Mouse (Mus musculus): ENCODE results near the gene Ndufaf8.
A peak's percentile ranks its signal among the peaks of the same experiment; 100 is the strongest.

The Ndufaf8 gene

DNA sequence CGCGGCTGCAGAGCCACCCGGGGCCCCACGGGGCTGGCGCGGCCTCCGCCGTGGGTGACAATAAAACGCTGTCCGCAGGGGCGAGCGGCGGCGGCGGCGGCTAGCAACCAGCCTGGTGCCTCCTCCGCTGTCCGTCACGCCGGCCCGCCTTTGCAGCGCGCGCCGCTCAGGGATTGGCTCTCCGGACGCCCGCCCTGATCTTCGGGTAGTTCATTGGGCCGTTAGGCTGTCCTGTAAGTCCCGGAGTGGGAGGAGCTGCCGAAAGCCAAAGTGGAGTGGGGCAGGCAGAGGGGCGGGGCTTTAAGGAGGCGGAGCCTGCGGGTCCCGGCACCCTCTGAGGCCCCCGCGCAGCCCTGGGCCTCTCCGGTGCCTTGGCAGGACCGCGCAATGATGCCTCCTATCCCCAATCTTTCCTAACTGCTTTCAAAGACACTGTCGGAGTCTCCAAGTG is 12.0 kb upstream of the Ndufaf8 start, which contains the start of gene Cep131:
Cep131 (minus strand) TSS at position 126 of the 451 bp plus-strand sequence.
- peak; percentile 98 for DNase-seq (ENCODE audit: low read depth)

DNA sequence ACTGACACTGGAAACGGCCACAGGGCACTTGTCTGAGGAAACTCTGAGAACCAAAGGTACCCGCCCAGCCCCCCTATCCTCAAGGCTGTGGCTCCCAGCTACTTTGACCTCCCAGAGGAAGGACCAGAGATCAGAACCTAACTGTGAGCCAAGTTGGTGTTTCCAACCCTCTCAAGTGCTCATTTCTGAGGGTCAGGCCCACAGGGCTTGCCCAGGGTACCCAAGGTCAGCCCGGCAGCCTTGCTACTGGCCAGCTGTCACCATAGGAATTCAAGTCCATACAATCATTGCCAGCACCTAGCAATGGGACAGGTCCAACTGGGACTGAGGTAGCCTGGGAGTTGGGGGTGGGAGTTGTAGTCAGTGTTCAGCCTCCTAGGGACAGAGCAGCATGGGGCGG is 8.1 kb upstream of the Ndufaf8 start:
- no peak for DNase-seq (ENCODE audit: low read depth)

DNA sequence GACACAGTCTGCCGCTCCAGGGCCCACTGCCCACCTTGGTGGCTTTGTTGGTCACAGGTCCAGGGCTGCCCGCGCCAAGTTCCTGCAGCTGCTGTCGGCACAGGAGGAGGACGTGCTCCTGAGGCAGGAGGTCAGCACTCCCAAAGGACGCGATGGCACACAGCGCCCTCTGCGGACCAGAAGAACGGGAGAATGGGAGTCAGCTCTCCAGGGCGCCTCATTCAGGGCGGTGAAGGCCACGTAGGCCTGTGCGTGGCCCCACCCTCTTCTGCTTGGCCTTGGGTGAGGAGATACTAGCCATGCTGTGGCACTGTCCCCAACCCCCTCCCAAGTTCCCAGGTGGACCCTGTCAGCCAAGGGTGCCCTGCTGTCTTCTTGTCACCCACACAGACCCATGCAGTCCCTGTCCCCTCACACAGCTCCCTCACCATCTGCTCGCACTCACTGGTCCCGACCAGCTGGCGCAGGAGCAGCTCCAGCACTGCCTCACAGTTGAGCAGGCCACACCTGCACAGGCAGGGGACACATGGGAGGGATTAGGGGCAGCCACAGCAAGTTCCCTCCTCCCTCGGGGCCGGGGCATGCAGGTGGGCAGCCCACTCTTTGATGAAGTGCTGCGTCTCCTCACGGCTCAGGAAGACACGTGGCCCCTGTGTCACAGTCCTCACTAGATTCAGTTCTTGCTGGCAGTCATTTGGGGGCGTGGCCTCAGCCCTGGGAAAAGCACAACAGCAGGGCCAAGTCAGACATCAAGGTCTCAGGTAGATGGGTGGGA is 5.7 kb upstream of the Ndufaf8 start:
- DNase-seq (ENCODE audit: low read depth), result no peak

DNA sequence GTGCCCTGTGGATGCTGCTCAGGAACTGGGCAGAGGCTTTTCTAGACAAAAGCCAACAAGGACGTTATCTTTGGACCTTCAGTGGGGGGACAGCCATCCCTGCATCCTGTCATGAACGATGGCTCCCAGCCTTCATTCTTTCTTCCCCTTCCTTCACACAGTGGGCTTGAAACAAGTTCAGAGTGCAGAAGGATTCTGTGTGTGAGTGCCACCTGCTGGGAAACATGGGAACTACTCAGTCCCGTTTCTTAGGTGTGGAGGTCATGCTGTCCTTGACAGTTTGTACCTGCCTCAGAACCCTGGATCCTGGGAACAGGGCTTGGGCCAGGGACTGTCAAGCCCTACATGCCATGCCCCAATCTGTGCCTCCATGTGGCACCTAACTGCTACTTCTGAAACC is 2.3 kb downstream of the Ndufaf8 start:
- DNase-seq (ENCODE audit: low read depth), result peak; percentile 87

DNA sequence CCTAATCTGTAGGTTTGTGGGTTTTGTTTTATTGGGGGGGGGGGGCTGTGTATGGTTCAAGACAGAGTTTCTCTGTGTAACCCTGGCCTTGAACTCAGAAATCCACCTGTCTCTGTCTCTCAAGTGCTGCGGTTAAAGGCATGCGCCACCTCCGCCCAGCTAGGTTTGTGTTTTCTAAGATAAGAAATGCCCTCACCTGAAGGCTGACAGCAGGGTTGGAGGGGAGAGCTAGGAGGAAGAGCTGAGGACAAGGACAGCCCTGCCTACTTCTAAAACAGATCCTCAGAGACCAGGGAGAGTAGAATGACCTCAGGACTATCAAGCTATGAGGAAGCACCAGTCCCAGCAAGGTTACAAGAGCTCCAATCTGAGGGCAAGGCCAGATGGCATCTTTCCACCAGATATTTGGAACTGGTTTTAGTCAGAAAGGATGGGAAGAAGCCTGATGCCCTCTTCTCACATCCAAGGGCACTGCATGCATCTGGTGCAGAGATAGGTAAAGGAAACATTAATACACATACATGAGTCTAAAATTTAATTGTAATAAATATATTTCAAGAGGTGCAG is 4.8 kb downstream of the Ndufaf8 start:
- no peak for DNase-seq (ENCODE audit: low read depth)

DNA sequence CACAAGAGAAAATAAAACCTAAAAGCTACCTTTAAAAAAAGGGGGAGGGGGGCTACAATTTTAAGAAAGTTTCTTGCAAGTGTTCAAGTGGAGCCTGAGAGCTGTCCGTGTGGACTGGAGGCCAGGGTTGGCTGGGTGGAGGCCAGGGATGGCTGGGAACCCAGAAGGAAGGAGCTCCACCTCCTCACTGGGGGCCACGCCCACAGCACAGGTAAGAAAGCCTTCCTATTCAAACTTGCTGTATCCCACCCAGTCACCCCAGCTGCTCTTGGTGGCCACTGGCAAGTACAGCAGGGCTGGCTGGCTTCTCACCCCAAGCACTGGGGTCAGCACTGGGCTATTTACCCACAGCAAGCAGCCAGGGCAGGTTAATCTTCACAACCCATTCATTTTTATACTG is 8.3 kb downstream of the Ndufaf8 start:
- no peak for DNase-seq (ENCODE audit: low read depth)

DNA sequence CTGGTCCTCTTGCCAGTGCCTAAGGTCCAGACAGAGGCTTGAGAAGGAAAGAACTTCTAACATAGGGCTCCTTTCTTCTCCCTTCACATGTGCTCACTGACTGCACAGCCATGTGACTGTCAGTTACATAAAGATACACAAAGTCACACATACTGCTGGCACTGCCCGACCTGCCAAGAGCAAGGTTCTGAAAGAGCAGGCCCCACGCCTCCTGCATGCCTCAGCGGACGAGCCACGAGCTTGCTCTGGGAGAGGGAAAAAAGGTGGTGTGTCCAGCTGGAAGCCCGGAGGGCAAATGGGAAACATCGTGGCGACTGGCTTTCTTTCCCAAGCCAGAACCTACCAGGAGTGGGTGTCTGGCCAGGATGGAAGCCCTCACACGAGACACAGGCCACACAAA is 9.1 kb downstream of the Ndufaf8 start:
- no peak for DNase-seq (ENCODE audit: low read depth)

DNA sequence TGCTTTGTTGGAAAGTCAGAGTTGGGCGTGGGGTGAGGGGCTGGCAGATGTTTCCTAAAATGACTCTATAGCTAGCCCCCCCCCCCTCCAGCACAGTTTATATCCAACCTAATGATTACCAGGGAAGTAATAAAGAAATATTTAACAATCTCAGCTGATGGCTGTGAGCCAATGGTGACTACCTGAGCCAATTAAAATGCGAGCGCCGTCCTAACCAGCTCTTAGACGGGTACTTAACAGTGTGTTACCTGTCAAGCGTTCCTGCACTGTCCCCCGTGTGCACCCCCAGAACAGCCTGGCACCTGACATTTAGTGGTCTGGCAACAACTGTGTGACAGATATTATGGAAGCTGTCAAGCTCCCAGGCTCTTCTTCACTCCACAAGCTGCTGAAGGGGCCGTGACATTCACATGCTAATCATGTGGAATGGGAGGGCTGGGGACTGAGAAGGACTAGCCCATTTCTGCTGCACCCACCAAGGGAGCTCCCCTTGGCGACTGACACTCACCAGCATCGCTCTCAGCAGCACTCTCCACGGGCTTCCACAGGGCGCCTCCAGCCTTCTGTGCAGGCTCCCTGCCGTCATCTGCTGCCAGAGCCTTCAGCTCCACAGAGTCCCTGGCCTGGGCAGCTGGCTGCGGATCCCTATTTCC is 11.0 kb downstream of the Ndufaf8 start:
- DNase-seq (ENCODE audit: low read depth), result no peak

DNA sequence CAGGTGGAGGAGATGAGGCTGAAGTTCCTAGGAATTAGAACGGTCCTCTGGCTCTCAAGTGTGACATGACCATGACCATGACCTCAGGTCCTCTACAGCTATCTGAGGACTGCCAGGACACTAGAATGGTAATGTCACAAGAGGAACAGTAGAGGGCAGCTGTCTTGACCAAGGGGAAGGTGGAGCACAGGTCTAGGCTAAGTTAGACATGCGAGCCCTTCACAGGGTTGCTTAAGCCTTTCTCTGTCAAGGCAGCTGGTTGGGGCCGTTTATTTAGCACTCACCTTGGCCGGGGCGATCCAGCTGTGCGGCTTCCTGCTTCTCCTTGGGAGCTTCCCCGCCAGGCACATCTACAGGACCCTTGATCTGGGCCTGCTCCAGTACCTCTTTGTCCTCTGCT is 11.8 kb downstream of the Ndufaf8 start:
- DNase-seq (ENCODE audit: low read depth), result peak; percentile 17

DNA sequence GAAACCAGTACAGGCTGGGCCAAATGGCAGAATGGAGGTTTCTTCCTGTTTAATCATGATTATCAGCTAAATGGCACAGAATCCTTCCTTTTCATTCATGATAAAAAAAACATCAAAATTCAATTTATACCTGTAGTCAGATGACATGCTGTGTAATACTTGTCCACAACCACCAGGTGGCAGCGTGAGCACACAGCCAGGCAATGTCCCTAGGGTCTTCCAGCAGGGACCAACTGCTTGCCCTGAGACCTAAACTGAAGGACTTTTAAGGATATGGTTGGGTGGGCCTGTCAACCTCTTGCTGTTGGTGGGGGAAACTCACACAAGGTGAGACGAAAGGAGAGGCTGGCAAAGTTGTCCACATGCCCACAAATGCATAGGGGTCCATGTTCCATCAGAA is 12.3 kb downstream of the Ndufaf8 start:
- peak; percentile 78 for DNase-seq (ENCODE audit: low read depth)

DNA sequence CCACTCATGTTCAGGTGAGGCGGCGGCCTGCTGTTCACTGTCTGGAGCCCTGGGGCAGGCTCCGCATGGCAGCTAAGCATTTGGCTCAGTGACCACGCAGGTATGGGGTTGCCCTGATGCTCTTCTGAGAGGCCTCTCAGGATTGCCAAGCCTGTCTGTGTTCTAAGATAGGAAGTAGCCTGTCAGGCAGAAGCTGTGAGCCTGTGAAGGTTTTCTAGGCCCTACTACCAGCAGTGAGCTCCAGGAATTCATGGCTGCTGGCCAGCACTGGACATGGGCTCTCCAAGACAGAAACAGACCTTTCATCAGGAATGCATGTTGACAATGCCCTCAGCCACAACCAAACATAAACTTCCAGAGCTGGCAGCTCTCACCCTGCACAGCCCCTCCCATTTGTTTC is 13.4 kb downstream of the Ndufaf8 start:
- no peak for DNase-seq (ENCODE audit: low read depth)

DNA sequence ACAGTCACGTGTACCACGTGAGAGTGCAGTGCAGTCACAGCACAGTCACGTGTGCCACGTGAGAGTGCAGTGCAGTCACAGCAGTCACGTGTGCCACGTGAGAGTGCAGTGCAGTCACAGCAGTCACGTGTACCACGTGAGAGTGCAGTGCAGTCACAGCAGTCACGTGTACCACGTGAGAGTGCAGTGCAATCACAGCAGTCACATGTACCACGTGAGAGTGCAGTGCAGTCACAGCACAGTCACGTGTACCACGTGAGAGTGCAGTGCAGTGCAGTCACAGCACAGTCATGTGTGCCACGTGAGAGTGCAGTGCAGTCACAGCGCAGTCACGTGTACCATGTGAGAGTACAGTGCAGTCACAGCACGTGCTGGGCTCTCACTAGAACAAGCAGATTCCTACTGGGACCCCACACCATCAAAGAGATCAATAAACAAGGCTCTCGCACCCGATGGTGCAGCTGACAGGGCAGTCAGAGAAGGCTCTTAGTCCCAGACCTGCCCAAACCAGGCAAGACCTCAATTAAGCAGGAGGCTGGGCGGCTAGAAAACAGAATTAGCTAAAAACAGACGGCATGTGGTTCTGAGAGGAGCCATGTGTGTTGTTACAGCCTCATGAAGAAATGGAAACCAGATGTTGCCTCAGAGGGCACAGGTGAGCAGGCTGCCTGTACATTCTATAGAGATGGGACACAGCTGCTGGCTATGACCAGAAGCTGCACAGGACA is 15.9 kb downstream of the Ndufaf8 start:
- DNase-seq (ENCODE audit: low read depth), result no peak

DNA sequence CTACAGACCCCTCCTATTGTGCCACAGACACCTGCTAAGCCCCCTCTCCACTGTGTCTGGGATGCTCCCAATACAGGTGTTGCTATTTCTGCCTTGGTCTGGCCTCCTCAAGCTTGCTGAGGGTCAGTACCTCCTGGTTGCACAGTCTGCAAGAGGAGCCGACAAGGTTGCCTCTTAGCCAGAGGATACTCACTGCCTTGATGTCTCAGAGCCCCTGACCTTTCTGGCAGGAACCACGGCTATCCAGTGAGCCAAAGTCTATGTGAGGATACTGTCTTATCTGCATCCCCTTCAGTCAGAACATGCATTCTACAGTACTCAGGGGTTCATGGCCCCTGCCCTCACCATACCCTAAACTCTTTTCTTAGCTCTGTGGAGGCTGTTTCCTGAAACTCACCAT is 18.9 kb downstream of the Ndufaf8 start:
- no peak for DNase-seq (ENCODE audit: low read depth)

DNA sequence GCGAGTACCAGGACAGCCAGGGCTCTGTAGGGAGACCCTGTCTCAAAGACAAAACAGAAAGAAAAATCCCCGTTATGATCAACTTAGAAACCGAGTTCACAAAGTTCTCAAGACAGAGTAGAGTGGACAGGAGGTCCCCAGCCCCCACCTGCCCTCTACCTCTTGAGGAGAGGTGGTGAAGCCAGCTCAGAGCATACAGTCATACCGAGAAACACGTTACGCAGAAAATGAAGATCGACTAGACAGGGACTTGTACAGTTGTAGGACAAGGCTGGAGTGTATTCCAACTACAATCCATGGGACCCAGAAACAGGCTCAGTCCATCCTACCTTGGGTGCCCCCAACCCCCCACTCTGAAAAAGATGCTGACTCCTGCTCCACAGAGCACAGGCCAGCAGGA is 20.4 kb downstream of the Ndufaf8 start:
- no peak for DNase-seq (ENCODE audit: low read depth)

DNA sequence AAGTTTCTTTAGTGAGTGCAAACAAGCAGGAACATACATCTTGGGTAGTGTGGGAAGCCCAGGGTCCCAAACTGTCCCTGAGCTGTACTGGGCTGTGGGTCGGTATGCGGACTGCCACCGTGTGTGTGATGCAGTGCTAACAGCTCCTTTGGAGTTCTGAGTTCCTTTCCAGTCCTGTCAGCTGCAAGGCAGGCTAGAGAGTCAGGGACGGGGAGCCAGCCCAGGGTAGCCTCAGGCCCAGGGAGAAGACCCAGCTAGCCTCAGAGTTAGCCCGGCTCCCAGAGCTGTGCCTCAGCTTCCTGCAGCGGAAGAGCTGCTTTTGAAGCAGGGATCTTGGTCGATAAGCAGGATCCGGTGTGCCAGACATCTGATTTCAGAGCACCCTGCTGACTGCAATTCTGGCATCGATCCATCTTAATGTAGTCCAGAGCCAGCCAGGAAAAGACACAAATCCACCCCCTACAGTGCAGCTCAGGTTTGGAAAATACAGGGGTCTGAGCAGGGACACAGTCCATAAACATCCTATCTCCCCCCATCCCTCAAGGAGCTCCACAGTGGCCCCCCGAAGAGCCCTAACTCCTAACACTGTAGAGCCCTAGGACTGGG is 21.3 kb downstream of the Ndufaf8 start:
- DNase-seq (ENCODE audit: low read depth), result no peak

DNA sequence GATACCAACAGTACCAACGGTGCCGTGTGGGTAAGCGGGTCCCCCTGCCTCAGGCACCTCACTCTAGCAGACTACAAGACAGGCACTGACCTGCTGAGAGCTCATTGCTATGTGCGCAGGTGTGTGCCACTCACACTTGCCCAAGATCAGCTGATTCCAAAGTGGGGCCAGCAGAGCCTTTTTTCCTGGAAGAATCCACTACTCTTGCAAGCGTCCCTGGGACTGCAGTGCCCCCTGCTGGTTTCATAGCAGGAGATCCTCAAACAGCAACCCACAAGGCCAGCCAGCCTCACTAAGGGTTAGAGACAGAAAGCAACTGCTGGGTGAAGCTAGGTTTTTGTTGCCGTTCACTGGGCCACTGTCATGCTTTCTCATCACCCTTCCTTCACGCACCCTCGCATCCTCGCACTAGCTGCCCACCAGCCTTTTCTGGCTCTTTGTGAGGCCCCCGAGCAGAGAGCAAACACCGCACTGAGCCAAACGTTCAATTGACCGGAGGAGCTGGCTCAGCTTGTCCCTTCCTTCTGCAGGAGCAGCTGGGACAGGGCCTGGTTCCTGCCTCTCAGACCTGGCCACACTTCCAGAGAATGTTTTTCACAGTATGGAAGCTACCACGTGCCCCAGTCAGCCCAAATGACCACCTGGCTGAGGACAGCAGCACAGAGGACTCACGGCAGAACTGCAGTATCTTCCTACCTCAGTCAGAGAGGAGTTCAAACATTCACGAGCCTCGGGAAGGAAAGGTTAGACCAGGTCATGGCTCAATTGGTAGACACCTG is 22.1 kb downstream of the Ndufaf8 start:
- DNase-seq (ENCODE audit: low read depth), result peak; percentile 32

DNA sequence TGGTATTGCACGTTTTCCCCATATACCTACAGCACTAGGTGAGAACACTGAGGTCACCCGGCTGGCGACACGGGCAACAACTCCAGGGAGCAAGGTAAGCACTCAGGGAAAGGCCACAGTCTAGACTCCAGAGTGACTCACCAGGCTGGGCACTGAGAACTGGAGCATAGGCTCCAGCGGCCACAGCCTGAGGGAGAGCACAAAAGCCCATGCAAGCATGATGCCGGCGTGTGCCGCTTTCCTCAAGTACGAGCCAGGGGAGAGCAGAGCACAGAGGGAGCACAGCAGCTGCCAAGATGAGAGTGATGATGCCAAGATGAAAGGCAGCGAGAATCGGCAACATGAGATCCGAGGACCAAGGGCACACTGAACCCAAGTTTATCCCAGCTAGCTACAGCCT is 23.4 kb downstream of the Ndufaf8 start:
- DNase-seq (ENCODE audit: low read depth), result no peak

DNA sequence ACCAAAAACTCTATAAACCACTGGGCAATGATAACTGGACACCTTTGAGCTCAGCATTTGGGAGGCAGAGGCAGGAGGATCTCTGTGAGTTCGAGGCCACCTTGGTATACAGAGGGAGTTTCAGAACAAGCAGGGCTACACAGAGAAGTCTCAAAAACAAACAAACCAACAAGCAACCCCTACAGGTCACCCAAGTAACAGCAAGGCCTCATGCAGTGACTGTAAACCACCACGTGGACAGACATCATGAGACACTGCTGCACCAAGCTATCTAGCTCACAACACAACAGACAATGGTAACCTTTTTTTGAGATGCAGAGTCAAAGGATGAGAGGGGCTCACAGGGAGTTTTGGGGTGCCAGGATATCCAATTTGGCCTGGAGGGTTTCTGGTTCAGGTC is 28.1 kb downstream of the Ndufaf8 start:
- peak; percentile 24 for DNase-seq (ENCODE audit: low read depth)

DNA sequence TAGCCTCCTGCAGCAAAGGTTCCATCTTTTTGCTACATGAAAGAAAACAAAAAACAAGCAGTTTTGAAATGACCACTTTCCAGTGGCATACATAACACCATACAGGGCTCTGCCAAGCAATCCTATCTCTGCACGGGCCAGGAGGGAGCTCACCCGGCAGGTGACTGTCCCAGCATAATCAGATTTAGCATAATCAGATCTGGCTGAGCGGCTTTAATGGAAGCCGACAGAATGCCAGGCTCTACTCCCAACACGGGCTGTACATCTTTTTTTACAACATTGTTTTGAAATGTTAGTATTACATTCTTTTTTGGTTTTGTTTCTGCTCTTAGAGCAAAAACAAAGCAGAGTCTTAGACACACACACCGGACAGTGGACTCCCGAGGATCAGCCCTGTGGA is 30.6 kb downstream of the Ndufaf8 start:
- DNase-seq (ENCODE audit: low read depth), result no peak

DNA sequence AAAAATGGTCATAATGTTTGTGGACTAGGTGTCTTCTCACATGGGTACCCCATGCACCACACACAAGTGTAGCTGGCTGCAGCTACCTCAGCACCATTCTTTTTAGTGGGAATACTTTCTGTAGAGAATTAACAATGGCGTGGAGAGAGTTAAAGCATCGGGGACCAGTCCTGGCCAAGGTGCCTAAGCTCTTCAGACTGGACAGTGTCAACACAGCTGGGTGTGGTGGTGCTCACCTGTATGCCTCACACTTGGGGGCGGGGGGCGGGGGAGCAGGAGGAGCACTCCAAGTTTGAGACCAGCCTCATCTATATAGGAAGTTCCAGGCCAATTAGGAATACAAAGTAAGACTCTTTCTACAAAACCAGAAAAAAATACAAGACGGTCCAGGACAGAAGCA is 35.4 kb downstream of the Ndufaf8 start:
- DNase-seq (ENCODE audit: low read depth), result no peak

DNA sequence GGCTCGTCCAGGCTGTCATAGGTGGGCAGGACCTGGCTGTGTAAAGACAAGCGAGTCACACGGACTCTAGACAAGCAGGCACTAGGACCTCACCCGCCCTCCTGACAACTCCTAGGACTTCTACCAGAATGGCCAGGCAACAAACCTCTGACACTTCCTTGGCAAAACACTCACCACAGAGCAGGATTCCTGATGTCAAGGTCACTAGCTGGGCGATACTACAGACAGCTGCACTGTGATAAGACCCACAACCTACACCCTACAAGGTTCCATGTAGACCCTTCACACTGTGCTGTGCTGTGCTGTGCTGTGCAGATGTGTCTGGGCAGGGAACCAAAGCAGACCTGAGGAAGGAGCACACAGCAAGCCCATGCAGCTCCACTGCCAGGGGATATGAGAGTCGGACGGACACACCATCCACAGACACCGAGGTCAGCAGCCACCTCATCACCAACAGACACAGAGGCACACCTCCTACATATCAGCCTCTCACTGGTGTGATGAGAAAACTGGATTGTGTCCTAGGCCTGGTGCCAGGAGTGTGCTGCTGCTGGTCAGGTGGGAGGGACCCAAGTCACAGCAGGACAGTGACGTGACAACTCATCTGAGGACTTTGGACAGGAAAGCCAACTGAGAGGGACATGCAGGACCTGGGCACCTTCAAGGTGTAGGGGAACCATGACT is 36.3 kb downstream of the Ndufaf8 start:
- no peak for DNase-seq (ENCODE audit: low read depth)
